Mouse (Mus musculus): ENCODE results near the gene Naa15. TPM values are rescaled to one million over a fixed set of nuclear protein-coding genes. Genes with fewer than 3 reads are reported as not detected.

Gene Naa15
- polyA plus RNA-seq, 1 experiment from 2014 or later: 37.3 TPM

- no peak for DNase-seq (ENCODE audit: low spot score)
Observed at GRCm38 (mm10) chr3:51517878-51518762, 103.2 kb downstream of the Naa15 start.

GRCm38 (mm10) chr3:51518763-51519121, 103.8 kb downstream of the Naa15 start:
- DNase-seq (ENCODE audit: low spot score) (no peak), ATAC-seq (replicated peaks; ENCODE audit: low FRiP score, low TSS enrichment, low read depth) (peak; percentile 37; the same call in 1 of the 2 replicates)
- Histone ChIP-seq H3K36me3 (ENCODE audit: control insufficient read depth, insufficient read depth, low read length) (peaks cover 44% of the 10 kb centered on the region), H3K9ac (ENCODE audit: low read length) (no peak overlapping the region), H3K4me1 (replicated peaks; ENCODE audit: control insufficient read depth, insufficient read depth, low read length) (peaks cover 4% of the 10 kb centered on the region; the same call in 1 of the 2 replicates), H3K4me3 (ENCODE audit: low read depth, low read length) (no peak overlapping the region), H3K27me3 (replicated peaks; ENCODE audit: control insufficient read depth, insufficient read depth, low read length) (no peaks in the 10 kb centered on the region), H3K4me2 (ENCODE audit: low read length) (no peak overlapping the region), H3K9me3 (ENCODE audit: control insufficient read depth, low read length) (no peaks in the 10 kb centered on the region), H3K27ac (ENCODE audit: low read depth) (peak overlapping the region; percentile 5; the same call in 1 of the 2 replicates)
- 64% methylated on average over 8 of the region's 8 CpGs for WGBS

More at GRCm38 (mm10) chr3:51517878-51518762, 103.2 kb downstream of the Naa15 start:
- Histone ChIP-seq H3K27ac (ENCODE audit: low read depth) (peak overlapping the region; percentile 14; the same call in 1 of the 2 replicates), H3K4me2 (ENCODE audit: low read length) (no peak overlapping the region), H3K9me3 (ENCODE audit: control insufficient read depth, low read length) (no peaks in the 10 kb centered on the region), H3K9ac (ENCODE audit: low read length) (no peak overlapping the region), H3K27me3 (replicated peaks; ENCODE audit: control insufficient read depth, insufficient read depth, low read length) (no peaks in the 10 kb centered on the region), H3K4me3 (ENCODE audit: low read depth, low read length) (no peak overlapping the region), H3K4me1 (replicated peaks; ENCODE audit: control insufficient read depth, insufficient read depth, low read length) (peaks cover 4% of the 10 kb centered on the region; the same call in 1 of the 2 replicates), H3K36me3 (ENCODE audit: control insufficient read depth, insufficient read depth, low read length) (peaks cover 39% of the 10 kb centered on the region)
- 71% methylated on average over 12 of the region's 12 CpGs for WGBS
- peak; percentile 57; the same call in 1 of the 2 replicates for ATAC-seq (replicated peaks; ENCODE audit: low FRiP score, low TSS enrichment, low read depth)

GRCm38 (mm10) chr3:51521262-51521661, 106.3 kb downstream of the Naa15 start:
- Histone ChIP-seq H3K27me3 (replicated peaks; ENCODE audit: control insufficient read depth, insufficient read depth, low read length) (no peaks in the 10 kb centered on the region), H3K4me1 (replicated peaks; ENCODE audit: control insufficient read depth, insufficient read depth, low read length) (peaks cover 4% of the 10 kb centered on the region; the same call in 1 of the 2 replicates), H3K9ac (ENCODE audit: low read length) (no peak overlapping the region), H3K27ac (ENCODE audit: low read depth) (no peak overlapping the region), H3K36me3 (ENCODE audit: control insufficient read depth, insufficient read depth, low read length) (peaks cover 67% of the 10 kb centered on the region), H3K4me3 (ENCODE audit: low read depth, low read length) (no peak overlapping the region), H3K9me3 (ENCODE audit: control insufficient read depth, low read length) (no peaks in the 10 kb centered on the region), H3K4me2 (ENCODE audit: low read length) (no peak overlapping the region)
- 90% methylated on average over 14 of the region's 14 CpGs for WGBS
- ATAC-seq (replicated peaks; ENCODE audit: low FRiP score, low TSS enrichment, low read depth) (no peak), DNase-seq (ENCODE audit: low spot score) (no peak)

GRCm38 (mm10) chr3:51525186-51525785, 110.3 kb downstream of the Naa15 start:
- DNase-seq (ENCODE audit: low spot score) (no peak), ATAC-seq (replicated peaks; ENCODE audit: low FRiP score, low TSS enrichment, low read depth) (no peak)
- no peaks in the 10 kb centered on the region for H3K9me3 ChIP-seq (ENCODE audit: control insufficient read depth, low read length)
- peaks cover 85% of the 10 kb centered on the region for H3K36me3 ChIP-seq (ENCODE audit: control insufficient read depth, insufficient read depth, low read length)
- H3K4me2 ChIP-seq (ENCODE audit: low read length): no peak overlapping the region
- no peaks in the 10 kb centered on the region for H3K4me1 ChIP-seq (replicated peaks; ENCODE audit: control insufficient read depth, insufficient read depth, low read length)
- H3K27ac ChIP-seq (ENCODE audit: low read depth): no peak overlapping the region
- H3K4me3 ChIP-seq (ENCODE audit: low read depth, low read length): no peak overlapping the region
- H3K27me3 ChIP-seq (replicated peaks; ENCODE audit: control insufficient read depth, insufficient read depth, low read length): no peaks in the 10 kb centered on the region
- 87% methylated on average over 16 of the region's 16 CpGs for WGBS
- H3K9ac ChIP-seq (ENCODE audit: low read length): no peak overlapping the region

Other genes with a start within 250 kb of the Naa15 start
- gene Noct, start 190.7 kb upstream of the Naa15 start, polyA plus RNA-seq (2014; fragmentation: Nextera tagmentation; extraction: Ambion mirVana): 7.0 and 7.7 TPM in 2 replicates
- gene Elf2, start 74.5 kb upstream of the Naa15 start, polyA plus RNA-seq (2014; fragmentation: Nextera tagmentation; extraction: Ambion mirVana): 57.4 and 65.1 TPM in 2 replicates
- 4.6 and 4.8 TPM in 2 replicates for gene Mgarp, start 18.4 kb upstream of the Naa15 start, polyA plus RNA-seq (2014; fragmentation: Nextera tagmentation; extraction: Ambion mirVana)
- 751 and 824 TPM in 2 replicates for gene Ndufc1, start 6.2 kb upstream of the Naa15 start, polyA plus RNA-seq (2014; fragmentation: Nextera tagmentation; extraction: Ambion mirVana)
- 20.0 and 20.3 TPM in 2 replicates for gene Rab33b, start 68.8 kb downstream of the Naa15 start, polyA plus RNA-seq (2014; fragmentation: Nextera tagmentation; extraction: Ambion mirVana)
- gene Setd7, start 145.7 kb downstream of the Naa15 start, polyA plus RNA-seq (2014; fragmentation: Nextera tagmentation; extraction: Ambion mirVana): 4.2 and 5.8 TPM in 2 replicates
- 13.8 and 15.5 TPM in 2 replicates for gene Mgst2, start 245.2 kb downstream of the Naa15 start, polyA plus RNA-seq (2014; fragmentation: Nextera tagmentation; extraction: Ambion mirVana)

All from intestine, embryonic 14.5 days (tissue).